Mouse (Mus musculus) gastrocnemius, adult 18-20 months (tissue): ENCODE data around the gene Dct. TPM values are rescaled to one million over a fixed set of nuclear protein-coding genes. Genes with fewer than 3 reads are reported as not detected.

Experiments used
- total RNA-seq, 2 experiments: library from RNA; stranded (reverse); gene quantifications; 2 replicates each; pipeline ENCODE4 v1.2.3; 2021

The Dct gene
- total RNA-seq, 2 experiments from 2014 or later = 0.48 to 0.66 TPM

Other genes starting within 250 kb of the Dct start
- gene Tgds, start 80.5 kb upstream of the Dct start, total RNA-seq = 1 to 10 TPM; 6.0 to 6.2 TPM
- gene Gpr180, start 84.9 kb upstream of the Dct start, total RNA-seq = 10 to 100 TPM; 31.4 to 36.1 TPM
- not detected for gene Sox21, start 184.8 kb upstream of the Dct start, total RNA-seq
- not detected for gene Gm9376, start 214.7 kb upstream of the Dct start, total RNA-seq